Mouse (Mus musculus): ENCODE results near the gene Zranb1.

Gene Zranb1

GRCm38 (mm10) chr7:133001388-133001787 lies 70.4 kb downstream of the Zranb1 start:
- no peak for DNase-seq (ENCODE audit: low read depth)

- no peak for DNase-seq (ENCODE audit: low read depth)
These were observed 71.3 kb downstream of the Zranb1 start for GRCm38 (mm10) chr7:133002271-133002670.

DNA sequence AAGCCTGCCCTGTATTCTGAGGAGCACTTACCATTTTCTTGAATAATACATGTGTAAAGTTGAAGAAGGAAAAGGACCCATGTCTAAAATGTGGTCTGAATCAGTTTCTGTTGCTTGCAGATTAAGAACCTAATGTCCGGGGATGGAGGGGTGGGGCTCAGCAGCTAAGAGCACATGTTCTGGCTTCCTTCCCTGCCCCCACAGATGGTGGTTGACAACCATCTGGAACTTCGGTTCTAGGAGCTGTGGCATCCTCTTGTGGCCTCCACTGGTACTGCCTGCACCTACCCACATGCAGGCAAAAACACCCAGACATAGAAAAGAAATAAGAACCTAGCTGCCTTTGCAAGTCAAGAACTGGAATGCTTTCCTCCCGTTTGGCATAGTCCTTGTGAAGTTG lies 72.5 kb downstream of the Zranb1 start:
- peak; percentile 71 for DNase-seq (ENCODE audit: low read depth)

- DNase-seq (ENCODE audit: low read depth): no peak
These were observed 74.8 kb downstream of the Zranb1 start for GRCm38 (mm10) chr7:133005772-133006171.

- DNase-seq (ENCODE audit: low read depth): no peak
These were observed 76.4 kb downstream of the Zranb1 start for GRCm38 (mm10) chr7:133007343-133007742.

DNA sequence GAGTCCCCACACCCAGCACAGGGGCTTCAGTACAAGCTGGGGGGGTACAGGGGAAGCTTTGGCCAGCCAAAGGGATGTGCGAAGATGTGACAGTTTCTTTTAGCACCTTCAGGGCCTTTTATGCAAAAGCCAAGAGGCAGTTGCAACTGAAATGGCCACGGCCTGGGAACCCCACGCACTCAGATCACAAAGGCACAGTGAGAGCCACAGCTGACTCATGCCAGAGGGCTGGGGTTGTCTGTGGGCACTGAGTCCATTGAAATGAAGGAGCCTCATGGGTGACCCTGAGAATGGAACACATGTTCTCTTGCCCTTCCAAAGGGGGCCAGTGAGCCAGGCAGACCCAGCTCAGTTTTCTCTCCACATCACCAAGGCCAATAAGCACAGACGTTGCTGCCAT lies 77.7 kb downstream of the Zranb1 start:
- no peak for DNase-seq (ENCODE audit: low read depth)

GRCm38 (mm10) chr7:133009676-133010075 lies 78.7 kb downstream of the Zranb1 start:
- DNase-seq (ENCODE audit: low read depth): no peak

DNA sequence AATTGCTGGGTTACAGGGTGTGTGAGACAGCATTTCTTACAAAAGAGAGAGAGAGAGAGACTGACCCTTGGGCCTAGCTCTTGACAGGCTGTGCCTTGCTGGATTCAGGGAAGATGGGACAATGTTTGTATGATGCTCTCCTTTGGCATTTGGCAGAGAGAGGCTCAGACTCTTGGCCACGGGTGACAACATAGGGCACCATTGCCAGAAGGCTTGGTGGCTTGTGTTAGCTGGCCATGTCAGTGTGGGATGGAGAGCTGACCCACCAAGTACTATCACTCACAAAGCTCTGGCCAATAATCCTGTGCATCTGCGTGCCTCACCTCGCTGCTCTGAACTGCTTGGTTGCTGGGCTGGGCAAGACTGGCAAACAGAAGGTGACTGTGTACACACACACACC lies 79.5 kb downstream of the Zranb1 start:
- DNase-seq (ENCODE audit: low read depth): no peak

- no peak for DNase-seq (ENCODE audit: low read depth)
These were observed 80.2 kb downstream of the Zranb1 start for GRCm38 (mm10) chr7:133011191-133011590.

GRCm38 (mm10) chr7:133011611-133012010 lies 80.7 kb downstream of the Zranb1 start:
- no peak for DNase-seq (ENCODE audit: low read depth)

DNA sequence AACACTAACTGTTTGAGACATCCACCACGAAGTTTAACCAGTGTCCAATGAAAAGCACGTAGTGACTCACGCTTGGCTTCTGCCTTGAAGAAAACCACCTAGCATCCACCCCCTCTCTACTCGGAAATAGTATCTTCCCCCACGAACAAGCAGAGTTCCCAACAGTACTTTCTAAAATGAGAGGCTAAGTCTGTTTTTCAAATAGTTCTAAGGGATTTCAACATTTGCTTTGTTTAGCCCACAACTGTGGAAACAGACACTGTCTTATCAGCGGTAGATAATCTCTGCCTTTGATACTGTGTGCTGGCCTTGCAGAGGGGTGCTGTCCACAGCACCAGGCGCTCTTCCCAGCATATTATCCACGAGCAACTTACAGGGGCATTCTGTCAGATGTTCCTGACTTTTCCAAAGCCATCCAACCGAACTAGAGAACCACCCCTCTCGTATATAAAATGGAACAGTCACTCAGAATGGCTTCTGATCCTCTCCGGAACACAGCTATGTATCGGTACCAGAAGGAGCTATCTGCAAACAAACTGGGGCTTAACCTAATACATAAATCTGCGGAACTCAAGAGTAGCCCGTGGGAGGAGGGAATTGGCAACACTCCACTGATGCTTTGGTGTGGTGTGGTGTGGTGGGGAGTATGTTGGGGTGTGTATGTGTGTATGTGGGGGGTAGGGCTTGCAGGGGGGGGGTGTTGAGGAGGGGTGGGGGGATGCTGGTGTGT lies 81.9 kb downstream of the Zranb1 start:
- DNase-seq (ENCODE audit: low read depth): no peak

DNA sequence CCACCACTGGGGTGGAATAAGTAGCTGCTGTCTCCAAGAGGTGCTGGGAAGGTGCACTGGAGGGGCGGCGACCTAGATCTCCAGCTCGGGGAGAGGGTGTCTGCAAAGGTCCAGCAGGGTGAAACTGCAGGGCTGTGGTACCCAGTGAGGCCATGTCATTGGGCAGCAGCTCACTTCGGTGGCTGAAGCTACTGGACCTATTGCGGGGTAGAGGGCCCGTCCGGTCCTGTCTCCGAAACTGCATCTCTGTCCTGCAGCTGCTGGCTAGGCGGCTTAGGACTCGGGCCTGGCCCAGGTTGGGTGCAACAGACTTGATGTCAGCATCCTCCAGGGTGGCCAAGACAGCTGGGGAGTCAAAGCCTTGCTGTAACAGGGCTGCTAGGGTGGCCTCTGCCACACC lies 83.0 kb downstream of the Zranb1 start:
- no peak for DNase-seq (ENCODE audit: low read depth)

- no peak for DNase-seq (ENCODE audit: low read depth)
These were observed 83.7 kb downstream of the Zranb1 start for GRCm38 (mm10) chr7:133014631-133015030.

GRCm38 (mm10) chr7:133015416-133016070 lies 84.6 kb downstream of the Zranb1 start:
- DNase-seq (ENCODE audit: low read depth): no peak

GRCm38 (mm10) chr7:133018961-133019360 lies 88.0 kb downstream of the Zranb1 start:
- no peak for DNase-seq (ENCODE audit: low read depth)

GRCm38 (mm10) chr7:133019481-133020020 lies 88.6 kb downstream of the Zranb1 start:
- no peak for DNase-seq (ENCODE audit: low read depth)

DNA sequence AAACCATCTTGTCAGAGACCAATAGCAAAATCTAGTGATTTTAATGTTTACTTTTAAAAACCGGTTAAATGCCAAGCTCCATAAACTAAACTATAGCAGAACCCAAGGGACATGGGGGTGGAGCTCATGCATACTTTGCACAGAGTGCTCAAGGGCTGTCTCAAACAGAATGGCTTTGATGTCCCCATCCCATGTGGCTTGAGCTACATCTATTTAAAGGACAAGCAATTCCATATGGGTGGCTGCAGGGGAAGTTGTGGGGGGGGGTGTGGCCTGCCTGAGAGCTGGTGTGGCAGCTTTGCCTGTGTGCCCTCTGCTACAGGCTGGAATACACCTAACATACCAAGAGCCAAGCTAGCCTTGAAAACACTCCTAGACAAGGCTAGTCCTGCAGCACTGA lies 93.8 kb downstream of the Zranb1 start:
- DNase-seq (ENCODE audit: low read depth): no peak

DNA sequence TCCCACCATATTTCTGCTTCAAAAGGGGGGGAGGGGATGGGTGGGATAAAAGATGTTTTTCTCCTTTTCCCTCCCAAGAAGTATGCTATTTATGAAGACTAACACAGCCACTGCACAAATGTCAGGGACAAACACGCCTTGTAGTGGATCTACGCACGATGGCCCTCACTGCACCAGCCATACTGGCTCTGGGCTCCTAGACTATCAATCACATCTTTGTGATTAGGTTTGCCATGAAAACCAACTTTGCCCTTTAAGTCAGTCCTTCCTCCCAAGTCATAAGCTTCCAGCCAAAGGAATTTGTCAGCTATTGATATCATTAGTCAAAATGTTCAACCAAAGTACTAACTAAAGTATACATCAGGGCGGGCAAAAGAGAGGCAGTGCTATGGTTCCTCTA lies 97.0 kb downstream of the Zranb1 start:
- no peak for DNase-seq (ENCODE audit: low read depth)

GRCm38 (mm10) chr7:133029004-133029403 lies 98.1 kb downstream of the Zranb1 start:
- peak; percentile 8 for DNase-seq (ENCODE audit: low read depth)

DNA sequence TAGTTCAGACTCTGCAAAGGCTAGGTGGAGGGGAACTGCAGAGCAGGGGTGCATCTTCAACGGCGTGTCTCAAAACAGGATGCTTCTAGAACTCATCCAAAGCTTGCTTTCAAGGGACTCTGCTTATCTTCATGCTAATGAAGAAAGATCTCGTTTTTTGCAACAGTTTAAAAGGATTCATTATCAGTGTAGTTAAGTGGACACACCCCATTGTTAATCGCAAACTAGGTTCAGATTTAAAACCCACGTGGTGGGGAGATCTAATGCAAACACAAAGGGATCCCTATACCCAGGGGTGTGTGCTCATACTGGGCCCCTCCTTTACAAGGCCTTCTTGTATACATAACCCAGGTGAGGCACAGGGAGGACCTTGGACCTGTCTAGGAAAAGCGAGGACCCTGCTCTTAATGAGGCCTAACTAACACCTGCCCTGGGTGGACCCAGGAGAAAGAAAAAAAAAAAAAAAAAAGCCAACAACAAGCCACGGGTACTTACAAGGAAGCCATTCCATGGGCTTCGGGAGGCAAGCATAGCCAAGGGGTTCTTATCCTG lies 98.6 kb downstream of the Zranb1 start:
- no peak for DNase-seq (ENCODE audit: low read depth)

- DNase-seq (ENCODE audit: low read depth): peak; percentile 16
These were observed 101.8 kb downstream of the Zranb1 start for GRCm38 (mm10) chr7:133032589-133033203.

DNA sequence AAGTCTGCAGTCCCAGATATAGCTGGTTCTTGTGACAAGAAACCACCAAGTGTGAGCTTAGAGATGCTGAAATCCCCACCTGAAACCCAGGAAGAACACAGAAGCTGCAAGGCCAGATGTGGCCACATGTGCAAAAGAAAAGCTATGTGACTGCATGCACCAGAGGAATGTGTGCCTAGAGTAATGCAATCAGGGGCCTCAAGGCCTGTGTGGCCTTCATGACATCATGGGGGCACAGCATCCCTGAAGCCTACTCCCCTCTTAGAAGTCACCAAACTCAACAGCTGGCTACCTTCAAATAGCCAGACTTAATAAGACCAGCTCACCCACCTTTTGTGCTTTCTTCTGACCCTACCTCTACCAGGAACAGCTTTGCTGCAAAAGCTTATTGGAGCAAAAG lies 105.0 kb downstream of the Zranb1 start:
- DNase-seq (ENCODE audit: low read depth): no peak
